Mouse (Mus musculus) liver, adult 2 months (tissue): Measurements from ENCODE around the gene Stk10. TPM values are rescaled to one million over a fixed set of nuclear protein-coding genes. Genes with fewer than 3 reads are reported as not detected.

Experiments used
- DNase-seq: peaks from one replicate; pipeline ENCODE4 v3.0.0-alpha.2; 2011; ENCODE audit warnings: low read depth, low spot score; ENCODE audit errors: extremely low read depth
- H3K27ac ChIP-seq: fragments of 200-500 bp; replicated peaks from 2 replicates; pipeline ENCODE4 v1.5.1; 2012; ENCODE audit warnings: low read depth, mild to moderate bottlenecking, control low read depth, inconsistent platforms, low read length; ENCODE audit not compliant: insufficient read depth
- H3K27me3 ChIP-seq: fragments of 200-500 bp; 2 replicates; pipeline ENCODE4 v1.6.1; 2012; ENCODE audit warnings: mild to moderate bottlenecking, moderate library complexity, low read length, inconsistent platforms; ENCODE audit not compliant: control insufficient read depth, insufficient read depth
- H3K36me3 ChIP-seq: fragments of 200-500 bp; 2 replicates; pipeline ENCODE4 v1.6.1; 2012; ENCODE audit warnings: low read length, inconsistent platforms; ENCODE audit not compliant: control insufficient read depth, insufficient read depth
- H3K4me1 ChIP-seq: fragments of 200-500 bp; 2 replicates; pipeline ENCODE4 v1.6.1; 2011; ENCODE audit warnings: low read length; ENCODE audit not compliant: control insufficient read depth, insufficient read depth
- H3K4me3 ChIP-seq: fragments of 200-500 bp; 2 replicates; pipeline ENCODE4 v1.5.1; 2011; ENCODE audit warnings: low read depth, mild to moderate bottlenecking, control low read depth, low read length, moderate library complexity; ENCODE audit not compliant: insufficient read depth
- H3K79me2 ChIP-seq: fragments of 200-500 bp; 2 replicates; pipeline ENCODE4 v1.6.1; 2012; ENCODE audit warnings: inconsistent platforms, mild to moderate bottlenecking, low read length, moderate library complexity; ENCODE audit not compliant: control insufficient read depth, insufficient read depth
- H3K9ac ChIP-seq: fragments of 200-500 bp; 2 replicates; pipeline ENCODE4 v1.6.1; 2012; ENCODE audit warnings: low read depth, mild to moderate bottlenecking, control low read depth, inconsistent platforms, low read length
- CTCF ChIP-seq: fragments of 200-500 bp; IDR thresholded peaks from 2 replicates; pipeline ENCODE4 v1.5.1; 2011; ENCODE audit warnings: low read depth, low read length, control low read depth
- POLR2A ChIP-seq: fragments of 200-500 bp; IDR thresholded peaks from 2 replicates; pipeline ENCODE4 v1.6.1; 2011; ENCODE audit warnings: low read length, control low read depth; ENCODE audit not compliant: insufficient read depth; ENCODE audit errors: extremely low read depth
- WGBS: fragments of 180-500 bp; shearing (Covaris S2); methylation state at CpG from one replicate; pipeline ENCODE4 v1.1.7; 2018; 5-methylcytosine and 5-hydroxymethylcytosine counted together
- polyA plus RNA-seq: library from polyadenylated mRNA; depleted of rRNA; stranded (reverse); fragments of >200 nt; gene quantifications from 2 replicates; pipeline ENCODE4 v1.2.3, GENCODE M21; 2012
- total RNA-seq: library from RNA; depleted of rRNA; stranded (reverse); fragments of >200 nt; gene quantifications from 2 replicates; pipeline ENCODE4 v1.2.3, GENCODE M21; 2014

Gene Stk10
- total and polyA plus RNA-seq, 2 experiments = 2.0 to 2.4 TPM

DNA sequence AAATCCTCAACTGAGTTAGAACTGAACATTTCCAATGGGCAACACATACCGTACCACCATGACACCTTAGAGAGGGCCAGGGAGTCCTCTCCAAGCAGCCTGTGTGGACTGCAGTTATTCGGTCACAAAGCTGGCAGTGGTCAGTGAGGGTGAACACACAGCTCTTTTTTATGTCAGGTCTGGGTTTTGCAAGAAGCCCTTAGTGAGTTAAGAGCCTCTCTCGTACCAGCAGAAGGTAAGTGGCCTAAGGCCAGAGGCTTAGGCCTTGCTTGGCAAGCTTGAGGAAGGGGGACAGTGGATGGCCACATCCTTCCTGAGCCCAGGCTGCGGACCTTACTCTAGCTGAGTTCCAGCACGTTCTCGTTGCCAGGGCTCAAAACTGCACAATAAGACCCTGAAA is 67.3 kb downstream of the Stk10 start:
- Histone ChIP-seq H3K79me2 (no peaks in the 10 kb centered on the region), H3K36me3 (no peaks in the 10 kb centered on the region), H3K9ac (no peak overlapping the region), H3K27ac (no peak overlapping the region), H3K4me1 (peaks cover 5% of the 10 kb centered on the region; the same call in 1 of the 2 replicates), H3K27me3 (no peaks in the 10 kb centered on the region), H3K4me3 (no peak overlapping the region)
- 90% methylated on average over 6 of the region's 6 CpGs for WGBS
- TF ChIP-seq CTCF = no peak
- TF ChIP-seq POLR2A = no peak
- no peak for DNase-seq

- Histone ChIP-seq H3K27ac (no peak overlapping the region), H3K9ac (no peak overlapping the region), H3K79me2 (no peaks in the 10 kb centered on the region), H3K27me3 (no peaks in the 10 kb centered on the region), H3K36me3 (no peaks in the 10 kb centered on the region), H3K4me1 (peaks cover 8% of the 10 kb centered on the region), H3K4me3 (no peak overlapping the region)
- WGBS = 57% methylated on average over 12 of the region's 12 CpGs
- TF ChIP-seq POLR2A = no peak
- TF ChIP-seq CTCF = no peak
- DNase-seq = no peak
Observed at GRCm38 (mm10) chr11:32601528-32602323, 68.6 kb downstream of the Stk10 start.

GRCm38 (mm10) chr11:32604663-32605062 is 71.6 kb downstream of the Stk10 start:
- Histone ChIP-seq H3K27ac (peak overlapping the region; percentile 86; the same call in 1 of the 2 replicates), H3K4me1 (peaks cover 8% of the 10 kb centered on the region), H3K4me3 (no peak overlapping the region), H3K36me3 (no peaks in the 10 kb centered on the region), H3K9ac (no peak overlapping the region), H3K27me3 (no peaks in the 10 kb centered on the region), H3K79me2 (no peaks in the 10 kb centered on the region)
- 80% methylated on average over 4 of the region's 4 CpGs for WGBS
- TF ChIP-seq CTCF (no peak), POLR2A (no peak)
- no peak for DNase-seq

- no peaks in the 10 kb centered on the region for H3K27me3 ChIP-seq
- no peak overlapping the region; the same call in 1 of the 2 replicates for H3K4me3 ChIP-seq
- TF ChIP-seq CTCF (no peak), POLR2A (no peak)
- H3K36me3 ChIP-seq = no peaks in the 10 kb centered on the region
- 10% methylated on average over 7 of the region's 7 CpGs for WGBS
- peak overlapping the region; percentile 48; the same call in 1 of the 2 replicates for H3K9ac ChIP-seq
- H3K79me2 ChIP-seq = no peaks in the 10 kb centered on the region
- peak; percentile 89 for DNase-seq
- peak overlapping the region; percentile 86 for H3K27ac ChIP-seq
- H3K4me1 ChIP-seq = peaks cover 8% of the 10 kb centered on the region
Observed at GRCm38 (mm10) chr11:32605131-32605860, 72.2 kb downstream of the Stk10 start.

DNA sequence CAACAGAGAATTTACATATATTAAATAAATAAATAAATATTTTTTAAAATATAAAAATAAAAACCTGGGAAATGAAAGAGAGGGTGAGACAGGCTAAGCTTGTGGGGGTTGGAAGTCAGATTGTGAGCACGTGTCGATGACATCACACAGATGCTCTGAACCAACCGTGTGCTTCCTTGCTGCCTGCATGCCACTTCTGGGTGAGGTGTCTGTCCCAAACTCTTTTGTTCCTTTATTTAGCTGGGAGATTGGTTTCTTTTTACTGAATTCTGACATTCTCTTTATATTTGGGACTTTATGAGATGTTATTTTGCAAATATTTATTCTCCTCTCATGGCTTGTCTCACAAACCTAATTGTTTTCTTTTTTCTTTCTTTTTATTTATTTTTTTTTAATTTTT is 72.8 kb downstream of the Stk10 start:
- Histone ChIP-seq H3K79me2 (no peaks in the 10 kb centered on the region), H3K4me1 (peaks cover 8% of the 10 kb centered on the region), H3K4me3 (no peak overlapping the region), H3K27ac (no peak overlapping the region), H3K9ac (no peak overlapping the region), H3K36me3 (no peaks in the 10 kb centered on the region), H3K27me3 (no peaks in the 10 kb centered on the region)
- 94% methylated on average over 3 of the region's 3 CpGs for WGBS
- DNase-seq = no peak
- TF ChIP-seq CTCF = no peak
- TF ChIP-seq POLR2A = no peak
